Mouse (Mus musculus) gonadal fat pad, adult 2 months (tissue): ENCODE results near the gene Cdkn1b. TPM values are rescaled to one million over a fixed set of nuclear protein-coding genes. Genes with fewer than 3 reads are reported as not detected.

Experiments used
- DNase-seq: peaks from one replicate; pipeline ENCODE4 v3.0.0-alpha.2; 2012; ENCODE audit warnings: low read depth
- polyA plus RNA-seq: library from polyadenylated mRNA; depleted of rRNA; stranded (reverse); fragments of >200 nt; gene quantifications from 2 replicates; pipeline ENCODE4 v1.2.3, GENCODE M21; 2012; rRNA removed

Gene Cdkn1b
- 10.9 and 20.8 TPM in 2 replicates for polyA plus RNA-seq

DNA sequence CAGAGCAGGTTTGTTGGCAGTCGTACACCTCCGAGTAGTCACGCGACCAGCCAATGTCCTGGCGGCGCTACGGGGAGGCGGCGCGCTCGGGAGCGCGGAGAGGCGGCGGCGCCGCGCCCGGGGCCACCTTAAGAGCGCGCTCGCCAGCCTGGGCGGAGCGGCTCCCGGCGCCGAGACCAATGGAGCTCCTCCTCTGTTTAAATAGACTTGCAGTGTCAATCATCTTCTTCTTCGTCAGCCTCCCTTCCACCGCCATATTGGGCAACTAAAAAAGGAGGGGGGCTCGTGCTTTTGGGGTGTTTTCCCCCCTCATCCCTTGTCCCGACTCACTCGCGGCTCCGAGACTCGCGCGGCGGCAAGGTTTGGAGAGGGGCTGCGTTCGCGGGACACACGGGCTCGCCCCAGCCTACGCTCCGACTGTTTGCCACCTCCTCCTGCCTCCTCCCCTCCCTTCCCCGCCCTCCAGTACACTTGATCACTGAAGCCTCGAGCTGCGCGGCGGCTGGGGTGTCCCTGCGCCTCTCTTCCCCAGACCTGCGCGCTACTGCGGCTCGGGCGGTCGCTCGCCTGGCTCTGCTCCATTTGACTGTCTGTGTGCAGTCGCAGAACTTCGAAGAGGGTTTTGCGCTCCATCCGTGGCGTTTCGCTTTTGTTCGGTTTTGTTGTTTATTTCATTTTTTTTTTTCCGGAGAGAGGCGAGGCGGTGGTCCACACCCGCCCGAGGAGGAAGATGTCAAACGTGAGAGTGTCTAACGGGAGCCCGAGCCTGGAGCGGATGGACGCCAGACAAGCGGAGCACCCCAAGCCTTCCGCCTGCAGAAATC, at the start of gene Cdkn1b:
Gene Cdkn1b, plus strand, starts transcription at position 212 of the 824 bp plus-strand sequence.
- no peak for DNase-seq

DNA sequence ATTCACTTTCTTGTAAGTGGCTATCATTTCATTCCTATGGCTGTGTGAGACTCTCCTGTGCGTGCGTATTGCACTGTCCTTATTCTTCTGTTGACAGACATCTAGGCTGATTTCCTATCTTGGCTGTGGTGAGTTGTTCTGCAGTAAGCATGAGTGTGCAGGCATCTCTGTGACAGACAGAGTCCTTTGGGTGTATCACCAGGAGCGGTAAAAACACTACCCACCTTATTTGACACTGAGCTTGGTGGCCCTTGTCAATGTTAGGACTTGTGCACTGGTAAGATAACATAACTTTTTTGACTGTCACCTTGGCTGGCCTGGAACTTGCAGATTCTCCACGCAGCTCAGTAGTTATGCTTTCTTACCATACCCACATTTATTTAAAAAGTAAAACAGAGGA, 49.3 kb upstream of the Cdkn1b start:
- DNase-seq: no peak

DNA sequence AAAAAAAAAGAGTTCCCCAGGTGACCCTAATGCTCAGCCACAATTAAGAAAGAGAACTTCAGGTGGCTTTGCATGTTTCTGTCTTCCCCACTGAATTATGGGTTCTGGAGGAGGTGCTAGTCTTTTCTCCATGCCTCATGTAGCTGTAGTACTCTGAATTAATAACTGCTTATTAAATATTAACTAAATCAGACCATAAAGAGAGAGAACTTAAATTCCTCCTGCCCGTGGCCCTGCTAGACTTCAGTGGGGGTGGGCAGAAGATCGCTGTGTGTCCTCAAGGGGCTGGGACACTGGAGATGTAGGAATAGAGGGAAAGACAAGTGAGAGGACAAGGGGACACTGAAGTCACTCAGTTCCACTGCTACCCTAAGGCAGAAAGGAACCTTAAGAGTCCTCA, 48.0 kb upstream of the Cdkn1b start:
- no peak for DNase-seq

- no peak for DNase-seq
These were observed 47.2 kb upstream of the Cdkn1b start for GRCm38 (mm10) chr6:134873018-134873417.

- DNase-seq: no peak
These were observed 43.4 kb upstream of the Cdkn1b start for GRCm38 (mm10) chr6:134876795-134877194.

GRCm38 (mm10) chr6:134877276-134877675, 42.9 kb upstream of the Cdkn1b start:
- DNase-seq: no peak

DNA sequence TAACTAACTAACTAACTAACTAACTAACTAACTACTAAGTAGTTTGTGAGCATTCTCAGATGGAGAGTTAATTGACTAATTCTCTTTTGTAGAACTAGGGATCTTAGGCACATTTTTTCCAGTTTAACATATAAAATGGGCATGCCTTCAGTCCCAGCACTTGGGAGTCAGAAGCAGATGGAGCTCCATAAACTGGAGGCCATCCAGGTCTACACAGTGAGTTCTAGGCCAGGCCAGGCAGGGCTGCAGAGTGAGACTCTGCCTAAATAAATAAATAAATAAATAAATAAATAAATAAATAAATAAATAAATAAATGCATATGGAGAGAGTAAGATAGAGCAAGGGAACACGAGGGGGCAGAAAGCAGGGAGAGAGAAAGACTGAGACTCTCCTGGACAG, 42.3 kb upstream of the Cdkn1b start:
- DNase-seq: no peak

DNA sequence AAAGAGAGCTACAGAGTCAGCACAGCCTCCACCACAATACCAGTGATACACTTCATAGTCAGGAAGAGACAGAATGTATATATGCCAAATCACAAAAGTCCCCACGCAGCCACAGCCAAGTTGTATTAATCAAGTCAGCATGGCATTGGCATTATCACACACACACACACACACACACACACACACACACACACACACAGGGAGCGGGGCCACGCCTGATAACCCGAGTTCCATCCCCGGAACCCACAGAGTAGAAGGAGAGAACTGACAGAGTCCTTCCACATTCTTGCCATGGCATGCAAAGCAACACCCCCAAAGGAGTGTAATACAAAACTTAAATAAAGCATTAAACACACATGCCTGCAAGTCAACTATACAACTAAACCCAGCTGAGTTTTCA, 40.6 kb upstream of the Cdkn1b start:
- DNase-seq: no peak

DNA sequence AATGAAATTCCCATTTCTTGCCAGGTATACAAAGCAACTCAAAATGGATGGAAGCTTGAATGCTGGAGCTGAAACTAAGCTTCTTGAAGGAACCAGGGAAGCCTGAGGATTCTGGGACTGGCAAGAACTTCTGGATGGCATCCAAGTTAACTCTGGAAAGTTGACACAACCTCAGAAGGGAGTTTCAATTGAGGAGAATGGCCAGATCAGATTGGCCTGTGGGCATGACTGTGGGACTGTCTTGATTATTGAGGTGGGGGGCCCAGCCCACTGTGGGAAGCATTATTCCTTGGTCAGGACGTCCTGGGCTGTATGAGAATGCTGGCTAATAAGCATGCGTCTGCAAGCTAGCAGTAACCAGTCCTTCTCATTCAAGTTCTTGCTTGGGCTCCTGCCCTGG, 40.2 kb upstream of the Cdkn1b start:
- no peak for DNase-seq

DNA sequence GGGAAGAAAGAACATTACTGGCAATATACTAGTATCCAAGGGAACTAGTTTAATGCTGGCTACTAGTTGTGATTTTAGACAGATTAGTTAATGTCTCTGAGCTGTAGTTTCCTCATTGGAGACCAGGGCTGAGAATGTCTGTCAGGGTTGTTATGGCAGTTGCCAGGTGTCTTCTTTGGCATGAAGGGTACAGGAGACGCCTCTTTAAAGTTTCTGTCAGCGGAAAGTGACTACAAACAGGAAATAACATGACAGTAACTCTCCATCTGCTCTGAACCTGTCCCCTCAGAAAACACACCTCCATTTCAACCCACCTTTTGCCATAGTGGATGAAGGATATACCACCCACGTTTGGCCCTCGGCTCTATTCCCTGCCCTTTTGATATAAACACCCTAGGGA, 36.5 kb upstream of the Cdkn1b start:
- DNase-seq: no peak

- DNase-seq: no peak
These were observed 34.7 kb upstream of the Cdkn1b start for GRCm38 (mm10) chr6:134885515-134885914.

DNA sequence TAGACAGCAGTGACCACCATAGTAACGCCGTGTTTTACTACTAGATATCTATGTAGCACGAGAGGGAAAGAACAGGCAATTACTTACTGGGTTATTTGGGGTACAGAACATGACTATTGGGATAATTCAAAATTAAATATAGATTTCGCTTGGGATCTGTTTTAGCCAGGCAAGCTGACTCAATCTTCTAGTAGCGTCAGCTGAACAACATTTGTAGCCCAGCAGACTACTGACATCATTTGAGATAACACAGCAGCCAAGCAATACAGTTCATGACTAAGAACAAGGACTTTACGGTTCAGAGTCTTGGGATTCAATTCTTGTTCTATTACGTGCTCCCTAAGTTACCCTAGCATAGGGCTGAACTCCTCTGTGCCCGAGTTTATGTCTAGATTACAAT, 33.7 kb upstream of the Cdkn1b start:
- DNase-seq: no peak

DNA sequence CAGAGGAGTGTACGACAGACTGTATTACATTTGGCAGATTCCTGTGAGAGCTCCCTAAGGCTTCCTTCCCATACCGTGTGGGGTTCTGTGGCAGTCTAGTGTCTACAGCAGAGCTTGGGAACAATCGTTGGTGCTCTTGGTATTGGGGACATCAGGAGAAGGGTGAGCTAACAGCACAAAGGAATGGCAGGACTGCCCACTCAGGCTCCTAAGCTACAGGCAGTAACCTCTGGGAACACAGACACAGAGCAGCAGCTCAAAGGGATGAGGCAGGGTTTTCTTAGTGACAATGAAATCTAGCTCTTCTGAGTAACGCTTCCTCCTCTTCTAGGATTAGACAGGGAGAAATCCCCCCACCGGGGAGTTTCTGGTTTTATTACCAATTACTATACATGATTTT, 33.2 kb upstream of the Cdkn1b start:
- no peak for DNase-seq

- no peak for DNase-seq
These were observed 32.3 kb upstream of the Cdkn1b start for GRCm38 (mm10) chr6:134887711-134888449.

GRCm38 (mm10) chr6:134888563-134889017, 31.6 kb upstream of the Cdkn1b start:
- DNase-seq: no peak

DNA sequence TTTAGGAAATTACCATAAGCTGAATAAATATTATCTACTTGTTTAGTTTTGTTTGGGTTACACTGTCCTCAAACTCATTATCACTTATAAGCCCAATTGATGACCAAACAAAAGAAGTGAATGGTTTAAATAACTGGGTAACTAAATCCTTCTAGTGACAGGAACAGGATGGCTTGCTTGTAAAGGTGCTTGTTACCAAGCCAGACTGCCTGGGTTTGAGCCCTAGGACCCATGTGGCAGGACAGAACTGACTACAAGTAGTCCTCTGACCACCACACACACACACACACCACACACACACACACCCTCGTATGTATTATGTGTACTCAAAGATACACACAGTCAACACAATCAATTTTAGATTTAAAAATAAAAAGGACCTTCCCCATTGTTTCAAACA, 30.4 kb upstream of the Cdkn1b start:
- no peak for DNase-seq

DNA sequence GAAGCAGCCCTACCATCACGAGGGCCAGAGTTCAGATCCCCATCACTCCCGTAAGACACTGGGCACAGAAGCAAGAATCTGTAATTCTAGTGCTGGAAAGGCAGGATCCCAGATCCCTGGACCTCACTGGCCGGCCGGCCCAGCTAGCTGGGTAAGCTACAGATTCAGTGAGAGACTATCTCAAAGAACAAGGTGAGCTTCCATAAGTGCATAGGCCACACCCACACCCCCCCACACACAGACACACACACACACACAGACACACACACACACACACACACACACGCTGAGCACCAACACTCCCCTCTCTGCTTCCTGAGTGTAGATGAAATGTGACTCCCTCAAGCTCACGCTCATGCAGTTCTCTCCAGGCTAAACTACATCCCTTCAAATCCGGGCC, 29.8 kb upstream of the Cdkn1b start:
- DNase-seq: no peak

DNA sequence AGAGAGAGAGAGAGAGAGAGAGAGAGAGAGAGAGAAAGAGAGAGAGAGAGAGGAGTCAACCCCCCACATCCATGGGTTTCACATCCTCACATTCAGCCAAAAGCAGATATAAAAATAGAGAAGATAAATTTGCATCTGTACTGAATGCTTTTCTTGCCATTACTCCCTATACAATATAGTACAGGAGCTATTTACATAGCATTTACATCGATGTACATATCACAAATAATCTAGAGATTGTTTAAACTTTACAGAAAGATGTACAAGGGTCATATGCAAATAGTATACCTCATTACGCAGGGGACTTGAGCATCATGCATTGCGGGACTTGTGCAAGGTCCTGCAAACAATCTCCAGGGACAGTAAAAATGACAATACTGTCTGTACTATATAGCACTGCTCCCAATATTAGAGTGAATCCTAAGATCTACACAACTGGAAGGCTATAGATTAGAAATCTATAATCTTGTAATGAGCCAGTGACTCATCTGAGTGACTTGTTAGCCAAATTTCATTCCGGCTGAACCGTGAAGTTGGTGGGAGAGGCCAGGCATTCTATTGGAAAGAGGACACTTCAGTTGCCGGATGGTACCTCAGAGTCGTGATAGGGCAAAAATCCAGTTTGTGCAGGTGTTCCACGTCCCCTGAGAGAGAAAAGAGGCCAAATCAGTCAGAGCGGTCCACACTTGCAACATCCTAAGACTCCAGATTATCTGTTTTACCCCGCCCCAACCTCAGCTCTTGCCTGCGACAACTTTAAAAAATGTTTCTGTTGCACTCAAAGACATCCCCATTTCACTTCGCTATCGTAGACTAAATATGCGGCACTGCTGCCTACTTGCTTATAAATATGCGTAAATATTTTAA, 23.4 kb upstream of the Cdkn1b start:
- DNase-seq: no peak

DNA sequence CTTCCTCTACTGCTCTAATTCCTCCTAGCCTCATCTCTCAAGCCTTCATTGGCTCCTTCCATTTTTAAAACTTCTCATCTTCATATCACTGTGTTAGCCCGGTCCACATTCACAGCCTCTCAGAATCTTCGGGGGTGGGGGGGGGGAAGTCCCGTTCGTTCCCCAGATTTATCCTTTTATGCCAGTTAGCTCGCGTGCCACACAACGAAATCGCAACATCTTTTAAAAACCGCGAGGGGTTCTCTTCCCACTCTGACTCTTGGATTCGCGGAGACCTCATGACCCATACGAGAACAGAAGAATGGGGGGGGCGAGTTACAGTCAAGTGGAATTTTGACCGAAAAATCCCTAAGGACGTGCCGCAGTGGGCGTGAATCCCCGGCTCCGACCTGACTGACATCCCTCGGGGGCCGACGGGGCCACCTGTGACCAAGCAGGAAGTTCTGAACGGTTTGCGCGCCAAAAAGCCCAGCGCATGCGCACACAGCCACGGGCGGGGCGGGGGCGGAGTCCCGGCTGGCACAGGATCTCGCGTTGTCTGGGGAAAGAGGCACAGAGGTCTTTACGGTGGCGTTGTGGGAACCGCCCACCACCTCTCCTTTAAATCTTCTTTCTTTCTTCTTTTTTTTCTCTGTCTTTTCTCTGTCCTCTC, 22.6 kb upstream of the Cdkn1b start:
- DNase-seq: no peak

- no peak for DNase-seq
These were observed 21.9 kb upstream of the Cdkn1b start, which contains the start of gene Gpr19 for GRCm38 (mm10) chr6:134898095-134898965. Gene Gpr19, minus strand, starts transcription at chr6:134898578.

- DNase-seq: no peak
These were observed 16.8 kb upstream of the Cdkn1b start for GRCm38 (mm10) chr6:134903368-134903767.
